In genomic region chr9:108111101-108111592, GRCm38 (mm10) we compare ENCODE assay signal across 8 mouse cellular contexts. TPM values are rescaled to one million over a fixed set of nuclear protein-coding genes. Genes with fewer than 3 reads are reported as not detected.
A peak's percentile ranks its signal among the peaks of the same experiment; 100 is the strongest.
DNase-seq lines count a peak whose midpoint lies in the region; ATAC-seq and TF ChIP-seq lines count a peak whose summit lies in the region.

No protein-coding gene starts in this region.

- H3K27ac ChIP-seq in forebrain, embryonic 12.5 days, result peak overlapping the region; percentile 68
- H3K27ac ChIP-seq in limb, embryonic 13.5 days, result no peak overlapping the region
- no peak overlapping the region for H3K27ac ChIP-seq in neural tube, embryonic 12.5 days

- H3K4me1 ChIP-seq in lung, adult 2 months (ENCODE audit: control insufficient read depth, insufficient read depth, low read length), result peaks cover 7% of the 10 kb centered on the region; the same call in 1 of the 2 replicates
- H3K4me1 ChIP-seq in forebrain, embryonic 12.5 days, result peaks cover 10% of the 10 kb centered on the region
- peaks cover 16% of the 10 kb centered on the region for H3K4me1 ChIP-seq in limb, embryonic 13.5 days
- H3K4me1 ChIP-seq in neural tube, embryonic 12.5 days, result peaks cover 14% of the 10 kb centered on the region

- H3K4me3 ChIP-seq in lung, adult 2 months (replicated peaks; ENCODE audit: extremely low read depth, low read depth, low read length), result peak overlapping the region; percentile 32
- peak overlapping the region; percentile 3 for H3K4me3 ChIP-seq in forebrain, embryonic 12.5 days (replicated peaks)
- H3K4me3 ChIP-seq in limb, embryonic 13.5 days, result peak overlapping the region; percentile 32
- H3K4me3 ChIP-seq in neural tube, embryonic 12.5 days, result 0 out of 2 replicates have a peak overlapping the region, but pooled peaks have one; percentile 11

- TF ChIP-seq CTCF in lung, adult 2 months (IDR thresholded peaks at IDR 0.05; ENCODE audit: insufficient read depth, low read length), result no peak

- no peaks in the 10 kb centered on the region for H3K9me3 ChIP-seq in forebrain, embryonic 12.5 days
- H3K9me3 ChIP-seq in limb, embryonic 13.5 days, result no peaks in the 10 kb centered on the region
- H3K9me3 ChIP-seq in neural tube, embryonic 12.5 days, result no peaks in the 10 kb centered on the region

- DNase-seq in lung, adult 2 months, result no peak
- no peak for DNase-seq in lung, postnatal 4 days
- DNase-seq in right cerebral cortex, adult 2 months (ENCODE audit: low spot score in 2 of 2), result no peak
- DNase-seq in ovary, postnatal 14 days (ENCODE audit: low spot score), result no peak
- no peak for DNase-seq in left cerebral cortex, postnatal 4 days

- ATAC-seq in forebrain, embryonic 12.5 days (ENCODE audit: low FRiP score), result no peak
- no peak for ATAC-seq in limb, embryonic 13.5 days (ENCODE audit: low FRiP score, low read depth)
- no peak for ATAC-seq in neural tube, embryonic 12.5 days (ENCODE audit: low FRiP score, low read depth)

- H3K4me2 ChIP-seq in forebrain, embryonic 12.5 days, result peak overlapping the region; percentile 38
- H3K4me2 ChIP-seq in limb, embryonic 13.5 days (replicated peaks), result peak overlapping the region; percentile 69
- peak overlapping the region; percentile 46 for H3K4me2 ChIP-seq in neural tube, embryonic 12.5 days (replicated peaks)

- H3K9ac ChIP-seq in forebrain, embryonic 12.5 days, result peak overlapping the region; percentile 42
- H3K9ac ChIP-seq in limb, embryonic 13.5 days, result peak overlapping the region; percentile 68
- H3K9ac ChIP-seq in neural tube, embryonic 12.5 days, result peak overlapping the region; percentile 45

- intact Hi-C loops in left cerebral cortex, postnatal 4 days (cut with DNase I), result no loop called here

- peaks cover 53% of the 10 kb centered on the region for H3K36me3 ChIP-seq in forebrain, embryonic 12.5 days (replicated peaks)
- no peaks in the 10 kb centered on the region for H3K36me3 ChIP-seq in limb, embryonic 13.5 days
- H3K36me3 ChIP-seq in neural tube, embryonic 12.5 days, result peaks cover 78% of the 10 kb centered on the region

- no peak for TF ChIP-seq POLR2A in lung, adult 2 months (IDR thresholded peaks at IDR 0.05; ENCODE audit: borderline replicate concordance, extremely low read depth, low read depth, low read length)

- 8% methylated on average over 22 of the region's 22 CpGs for WGBS in lung, adult 2 months
- WGBS in forebrain, embryonic 12.5 days, result 19% methylated on average over 22 of the region's 22 CpGs
- 5% methylated on average over 22 of the region's 22 CpGs for WGBS in limb, embryonic 13.5 days
- WGBS in neural tube, embryonic 12.5 days, result 19% methylated on average over 22 of the region's 22 CpGs

- peaks cover 23% of the 10 kb centered on the region; the same call in 1 of the 2 replicates for H3K27me3 ChIP-seq in forebrain, embryonic 12.5 days
- H3K27me3 ChIP-seq in limb, embryonic 13.5 days, result peaks cover 46% of the 10 kb centered on the region
- peaks cover 9% of the 10 kb centered on the region for H3K27me3 ChIP-seq in neural tube, embryonic 12.5 days (replicated peaks)

RNA-seq across cellular contexts. Expression of gene Apeh, which starts 16.7 kb away (rescaled TPM):
- 64.7 and 74.8 TPM in 2 replicates for polyA plus RNA-seq in lung, adult 2 months (2012; rRNA removed)
- 51.1 and 56.0 TPM in 2 replicates for polyA plus RNA-seq in forebrain, embryonic 12.5 days (2016; fragmentation: Nextera tagmentation; extraction: Ambion mirVana)
- 42.5 and 47.3 TPM in 2 replicates for polyA plus RNA-seq in limb, embryonic 13.5 days (2015; fragmentation: Nextera tagmentation; extraction: Ambion mirVana)
- 57.6 and 63.4 TPM in 2 replicates for polyA plus RNA-seq in neural tube, embryonic 12.5 days (2016; fragmentation: Nextera tagmentation; extraction: Ambion mirVana)
- total RNA-seq in left cerebral cortex, postnatal 4 days (2021), result 10 to 100 TPM; 46.1 to 50.1 TPM

RNA-seq across cellular contexts. Expression of gene Rnf123, which starts 28.0 kb away (rescaled TPM):
- 78.6 and 88.0 TPM in 2 replicates for polyA plus RNA-seq in lung, adult 2 months (2012; rRNA removed)
- polyA plus RNA-seq in forebrain, embryonic 12.5 days (2016; fragmentation: Nextera tagmentation; extraction: Ambion mirVana), result 36.9 and 41.2 TPM in 2 replicates
- polyA plus RNA-seq in limb, embryonic 13.5 days (2015; fragmentation: Nextera tagmentation; extraction: Ambion mirVana), result 31.2 and 35.2 TPM in 2 replicates
- polyA plus RNA-seq in neural tube, embryonic 12.5 days (2016; fragmentation: Nextera tagmentation; extraction: Ambion mirVana), result 43.5 and 43.8 TPM in 2 replicates
- 10 to 100 TPM; 92.5 to 93.8 TPM for total RNA-seq in left cerebral cortex, postnatal 4 days (2021)

RNA-seq across cellular contexts. Expression of gene Mst1, which starts 30.9 kb away (rescaled TPM):
- 1.5 and 2.5 TPM in 2 replicates for polyA plus RNA-seq in lung, adult 2 months (2012; rRNA removed)
- polyA plus RNA-seq in forebrain, embryonic 12.5 days (2016; fragmentation: Nextera tagmentation; extraction: Ambion mirVana), result 0.27 and 0.41 TPM in 2 replicates
- polyA plus RNA-seq in limb, embryonic 13.5 days (2015; fragmentation: Nextera tagmentation; extraction: Ambion mirVana), result 0.20 and 0.51 TPM in 2 replicates
- polyA plus RNA-seq in neural tube, embryonic 12.5 days (2016; fragmentation: Nextera tagmentation; extraction: Ambion mirVana), result 0.44 and 0.46 TPM in 2 replicates
- total RNA-seq in left cerebral cortex, postnatal 4 days (2021), result not detected

RNA-seq across cellular contexts. Expression of gene Amigo3, which starts 58.2 kb away (rescaled TPM):
- polyA plus RNA-seq in lung, adult 2 months (2012; rRNA removed), result 2.3 and 3.2 TPM in 2 replicates
- 3.6 and 3.8 TPM in 2 replicates for polyA plus RNA-seq in forebrain, embryonic 12.5 days (2016; fragmentation: Nextera tagmentation; extraction: Ambion mirVana)
- polyA plus RNA-seq in limb, embryonic 13.5 days (2015; fragmentation: Nextera tagmentation; extraction: Ambion mirVana), result 3.1 and 4.4 TPM in 2 replicates
- polyA plus RNA-seq in neural tube, embryonic 12.5 days (2016; fragmentation: Nextera tagmentation; extraction: Ambion mirVana), result 3.6 and 3.9 TPM in 2 replicates
- 1 to 10 TPM; 1.6 to 2.8 TPM for total RNA-seq in left cerebral cortex, postnatal 4 days (2021)
